Mouse (Mus musculus) myocyte (in vitro differentiated cells): Measurements from ENCODE around the gene Nyap2.

Source experiments
- E2F4 ChIP-seq: IDR thresholded peaks from one replicate; pipeline ENCODE4 v1.6.1; 2011; ENCODE audit warnings: mild to moderate bottlenecking, control low read depth, moderate library complexity; ENCODE audit not compliant: insufficient read depth
- MAX ChIP-seq: IDR thresholded peaks from one replicate; pipeline ENCODE4 v1.6.1; 2011; ENCODE audit warnings: low read depth, mild to moderate bottlenecking, control low read depth
- POLR2A ChIP-seq: IDR thresholded peaks from one replicate; pipeline ENCODE4 v1.6.1; 2011; ENCODE audit warnings: low read depth, mild to moderate bottlenecking, control low read depth, moderate library complexity; ENCODE audit not compliant: insufficient read length
- TCF12 ChIP-seq: IDR thresholded peaks from one replicate; pipeline ENCODE4 v1.6.1; 2011; ENCODE audit warnings: mild to moderate bottlenecking, control low read depth; ENCODE audit not compliant: poor library complexity, insufficient read depth, severe bottlenecking

DNA sequence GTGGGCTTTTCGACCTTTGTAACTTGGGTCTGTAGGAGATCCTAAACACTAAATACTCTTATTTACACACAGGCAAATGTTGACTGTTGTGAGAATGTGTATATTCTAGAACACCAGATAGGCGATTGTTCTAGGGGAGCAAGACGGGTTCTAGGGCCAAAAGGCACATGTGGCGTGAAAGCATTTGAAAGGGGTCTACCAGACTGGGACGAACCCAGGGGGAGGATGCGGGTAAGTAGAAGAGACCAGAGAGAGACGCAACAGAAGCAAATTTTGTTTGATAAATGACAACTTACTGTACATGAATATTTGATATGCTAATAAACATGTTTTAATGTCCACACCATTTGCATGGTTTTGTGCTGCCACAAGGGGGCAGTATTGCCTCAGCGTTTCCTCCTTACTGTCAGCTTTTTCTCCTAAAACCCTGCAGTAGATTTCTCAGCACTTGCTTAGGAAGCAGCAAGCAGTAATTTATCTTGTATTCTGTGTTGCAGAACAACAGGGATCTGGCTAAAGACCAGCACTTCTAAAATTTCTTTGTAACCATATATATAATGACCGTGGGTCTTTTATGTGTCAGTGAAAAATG is 239.7 kb downstream of the Nyap2 start:
- TF ChIP-seq POLR2A (no peak), E2F4 (no peak), TCF12 (no peak), MAX (no peak)
